Mouse (Mus musculus) ES-Bruce4 (cell line): Measurements from ENCODE around the gene Sapcd1.

ENCODE experiments used
- CTCF ChIP-seq: IDR thresholded peaks from one replicate; pipeline ENCODE4 v1.8.1; 2011; ENCODE audit warnings: low read depth, low read length
- POLR2A ChIP-seq: IDR thresholded peaks from one replicate; pipeline ENCODE4 v1.8.1; 2011; ENCODE audit warnings: low read length; ENCODE audit not compliant: insufficient read depth

DNA sequence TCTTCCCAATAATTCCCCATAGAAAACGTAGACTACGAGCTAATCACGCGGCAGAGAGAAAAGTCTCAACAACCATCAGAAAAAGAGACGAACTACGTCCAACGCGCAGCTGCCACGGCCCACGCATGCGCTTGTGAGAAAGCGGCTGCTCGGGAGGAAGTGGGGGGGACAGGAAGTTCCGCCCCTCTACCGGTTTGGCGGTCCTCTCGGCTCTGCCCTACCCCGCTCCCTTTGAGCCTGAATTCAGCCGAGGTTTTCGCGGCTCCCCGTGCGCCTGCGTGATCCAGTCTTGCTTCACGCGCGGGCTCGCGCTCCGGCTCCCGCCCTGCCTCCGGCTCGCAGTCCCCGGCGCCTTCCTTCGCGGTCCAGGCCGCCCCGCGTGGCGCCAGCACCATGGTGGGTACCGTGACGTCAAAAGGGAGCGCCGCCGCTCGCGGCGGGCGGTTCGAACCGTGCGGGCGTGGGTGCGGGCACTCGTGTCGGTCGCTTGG is 46.1 kb downstream of the Sapcd1 start, which contains the start of gene Lsm2:
- TF ChIP-seq CTCF (no peak), POLR2A (peak; percentile 88)
